Mouse (Mus musculus) limb, embryonic 14.5 days (tissue): ENCODE measurements around the gene Tmem273. TPM values are rescaled to one million over a fixed set of nuclear protein-coding genes. Genes with fewer than 3 reads are reported as not detected.

Source experiments
- ATAC-seq: fragments of 200-750 bp; cut with Nextera tagmentation; 2 replicates; pipeline ENCODE4 v1.8.0; 2017; ENCODE audit warnings: low read depth, moderate number of reproducible peaks, moderate TSS enrichment; ENCODE audit not compliant: low FRiP score
- DNase-seq: peaks from one replicate; pipeline ENCODE4 v3.0.0-alpha.2; 2015; ENCODE audit warnings: low spot score
- H3K27ac ChIP-seq: fragments of 300-500 bp; sonication (generic); replicated peaks from 2 replicates; pipeline ENCODE4 v1.5.1; 2014; ENCODE audit warnings: low read depth, mild to moderate bottlenecking, low read length, moderate library complexity, mixed read lengths
- H3K27me3 ChIP-seq: fragments of 300-500 bp; sonication (generic); 2 replicates; pipeline ENCODE4 v1.6.1; 2014; ENCODE audit warnings: low read length, mixed read lengths; ENCODE audit not compliant: control insufficient read depth, insufficient read depth
- H3K36me3 ChIP-seq: fragments of 300-500 bp; sonication (generic); 2 replicates; pipeline ENCODE4 v1.6.1; 2014; ENCODE audit warnings: mild to moderate bottlenecking, low read length, moderate library complexity, mixed read lengths; ENCODE audit not compliant: control insufficient read depth, insufficient read depth
- H3K4me1 ChIP-seq: fragments of 300-500 bp; sonication (generic); 2 replicates; pipeline ENCODE4 v1.6.1; 2014; ENCODE audit warnings: antibody characterized with exemption, low read length, mixed read lengths; ENCODE audit not compliant: control insufficient read depth, insufficient read depth
- H3K4me2 ChIP-seq: fragments of 300-500 bp; sonication (generic); replicated peaks from 2 replicates; pipeline ENCODE4 v1.6.1; 2014; ENCODE audit warnings: low read depth, mild to moderate bottlenecking, low read length, moderate library complexity; ENCODE audit not compliant: severe bottlenecking
- H3K4me3 ChIP-seq: fragments of 300-500 bp; sonication (generic); replicated peaks from 2 replicates; pipeline ENCODE4 v1.5.1; 2014; ENCODE audit warnings: low read length
- H3K9ac ChIP-seq: fragments of 300-500 bp; sonication (generic); 2 replicates; pipeline ENCODE4 v1.6.1; 2014; ENCODE audit warnings: mild to moderate bottlenecking, low read depth, low read length, moderate library complexity; ENCODE audit not compliant: severe bottlenecking
- H3K9me3 ChIP-seq: fragments of 300-500 bp; sonication (generic); 2 replicates; pipeline ENCODE4 v1.6.1; 2016; ENCODE audit warnings: low read length; ENCODE audit not compliant: control insufficient read depth
- POLR2A ChIP-seq: fragments of 200-500 bp; IDR thresholded peaks from 2 replicates; pipeline ENCODE4 v1.8.0; 2012; ENCODE audit warnings: inconsistent platforms, mild to moderate bottlenecking, moderate library complexity, borderline replicate concordance; ENCODE audit not compliant: insufficient read depth, insufficient read length; ENCODE audit errors: extremely low read depth
- WGBS: fragments of 180-500 bp; shearing (Covaris S2); extraction: QIAGEN DNeasy Blood & Tissue Kit; methylation state at CpG from one replicate; pipeline ENCODE4 v1.1.7; 2014; 5-methylcytosine and 5-hydroxymethylcytosine counted together
- polyA plus RNA-seq, 2 experiments: library from polyadenylated mRNA; depleted of rRNA in 1 of 2; stranded (reverse) in 1 of 2; unstranded in 1 of 2; fragments of >200 nt; fragmentation: Nextera tagmentation in 1 of 2; extraction: Ambion mirVana in 1 of 2; gene quantifications; 2 replicates each; pipeline versions ENCODE4 v1.2.1 to v1.2.3; 2012 to 2014

The Tmem273 gene
- polyA plus RNA-seq, 2 experiments: 2.5 to 2.6 TPM

DNA sequence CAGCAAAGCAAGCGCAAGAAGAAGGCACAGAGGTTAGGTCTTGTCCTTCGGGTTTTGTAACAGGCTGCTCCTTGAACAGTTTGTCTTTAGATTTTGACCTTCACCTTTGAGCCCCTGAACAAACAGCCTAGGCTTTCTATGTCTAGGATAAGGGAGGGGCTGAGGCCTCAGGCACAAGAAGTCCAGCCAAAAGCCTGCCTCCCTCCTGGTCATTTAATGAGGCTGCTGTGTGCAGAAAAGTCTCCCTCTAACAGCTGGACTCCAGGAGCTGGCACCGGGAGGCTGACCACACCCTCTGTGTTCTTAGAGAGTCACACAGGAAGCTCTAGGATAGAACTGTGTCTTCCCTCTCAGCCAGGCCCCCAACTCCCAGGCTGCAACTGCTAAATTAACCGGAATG lies 41.4 kb downstream of the Tmem273 start:
- Histone ChIP-seq H3K27ac (no peak overlapping the region), H3K4me3 (no peak overlapping the region), H3K4me2 (no peak overlapping the region), H3K36me3 (no peaks in the 10 kb centered on the region), H3K4me1 (peaks cover 20% of the 10 kb centered on the region), H3K27me3 (no peaks in the 10 kb centered on the region), H3K9ac (no peak overlapping the region), H3K9me3 (no peaks in the 10 kb centered on the region)
- no peak for TF ChIP-seq POLR2A
- DNase-seq (no peak), ATAC-seq (no peak)
- WGBS: 61% methylated on average over 4 of the region's 4 CpGs

DNA sequence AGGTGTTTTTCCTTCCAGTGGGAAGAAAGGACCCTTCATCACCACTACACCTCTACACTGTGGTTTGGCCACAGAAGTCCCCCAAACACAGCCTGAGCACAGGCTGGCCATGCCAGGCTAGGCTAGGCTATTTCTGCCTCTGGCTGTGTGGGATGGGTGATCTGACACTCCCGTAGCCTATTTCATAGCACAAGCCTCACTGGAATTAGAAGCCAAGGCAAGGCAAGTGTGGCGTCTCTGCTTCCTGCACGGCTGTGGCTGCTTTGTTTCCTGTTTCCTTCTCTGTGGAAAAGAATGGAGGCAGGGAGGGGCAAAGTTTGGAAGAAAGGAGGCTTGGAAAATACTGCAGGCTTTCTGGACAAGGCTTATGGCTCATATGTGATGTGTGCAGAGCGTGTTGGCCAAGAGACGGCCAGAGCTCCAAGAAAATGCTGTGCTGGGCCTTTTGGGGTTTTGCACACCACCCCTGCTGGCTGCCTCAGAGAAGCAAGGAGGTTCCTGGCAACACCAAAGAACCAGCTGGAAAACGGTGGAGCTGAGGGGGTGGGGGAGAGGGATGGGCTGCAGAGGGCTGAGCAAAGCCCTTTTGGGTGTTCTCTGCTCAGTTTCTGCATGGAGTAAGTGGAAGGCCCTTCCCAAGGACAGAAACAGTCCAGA lies 42.4 kb downstream of the Tmem273 start:
- Histone ChIP-seq H3K9me3 (no peaks in the 10 kb centered on the region), H3K4me1 (peaks cover 20% of the 10 kb centered on the region), H3K36me3 (no peaks in the 10 kb centered on the region), H3K27ac (peak overlapping the region; percentile 48), H3K9ac (no peak overlapping the region), H3K27me3 (no peaks in the 10 kb centered on the region), H3K4me2 (no peak overlapping the region), H3K4me3 (no peak overlapping the region)
- DNase-seq (peak; percentile 37), ATAC-seq (no peak)
- 38% methylated on average over 6 of the region's 6 CpGs for WGBS
- no peak for TF ChIP-seq POLR2A

DNA sequence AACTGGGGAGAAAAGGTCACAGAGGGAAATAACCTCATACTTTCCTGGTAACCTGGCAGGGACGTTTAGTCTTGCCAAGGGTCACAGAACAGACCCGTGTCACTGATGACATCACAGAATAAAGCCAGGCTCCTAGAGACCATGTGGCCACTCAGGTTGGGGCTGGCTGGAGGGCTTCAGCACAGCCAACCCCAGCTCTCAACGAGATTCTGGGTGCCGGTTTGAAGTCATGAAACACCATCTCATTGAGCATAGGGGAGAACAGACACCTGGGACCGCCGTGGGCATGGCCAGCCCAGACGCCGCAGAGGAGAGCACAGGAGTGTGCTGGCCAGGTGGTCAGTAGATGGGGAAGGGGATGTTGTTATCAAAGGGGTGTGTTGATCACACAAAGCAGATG lies 48.1 kb downstream of the Tmem273 start, which contains the start of gene Fam170b:
Fam170b (plus strand) TSS at position 116 of the 400 bp plus-strand sequence.
- H3K4me3 ChIP-seq: no peak within 1 kb of the TSS
- H3K27me3 ChIP-seq: no peaks in the 10 kb centered on the region
- H3K9ac ChIP-seq: no peak within 1 kb of the TSS
- no peaks in the 10 kb centered on the region for H3K9me3 ChIP-seq
- H3K36me3 ChIP-seq: no peaks in the 10 kb centered on the region
- no peaks in the 10 kb centered on the region for H3K4me1 ChIP-seq
- no peak within 1 kb of the TSS for H3K27ac ChIP-seq
- no peak for DNase-seq
- ATAC-seq: no peak
- no peak within 1 kb of the TSS for H3K4me2 ChIP-seq
- no peak for TF ChIP-seq POLR2A
- WGBS: 61% methylated on average over 8 of the region's 8 CpGs

DNA sequence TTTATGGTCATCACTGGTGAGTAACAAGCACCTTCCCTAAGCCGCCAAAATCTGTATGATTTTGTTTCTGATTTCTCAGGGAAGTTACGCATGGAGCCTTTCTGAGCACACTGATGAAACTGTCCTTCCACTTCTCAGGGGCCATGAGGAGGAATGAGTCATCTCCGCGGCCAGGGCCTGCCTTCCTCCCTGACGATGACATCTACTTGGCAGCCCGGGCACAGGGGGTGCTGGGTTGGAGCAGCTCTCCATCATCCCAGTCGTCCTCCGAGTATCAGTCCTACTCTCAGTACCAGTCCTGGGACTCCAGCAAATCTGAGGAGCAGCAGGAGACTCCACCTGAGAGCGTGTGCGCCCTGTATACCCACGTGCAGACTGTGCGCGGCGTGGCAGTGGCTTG lies 49.4 kb downstream of the Tmem273 start:
- Histone ChIP-seq H3K4me2 (no peak overlapping the region), H3K9me3 (no peaks in the 10 kb centered on the region), H3K27me3 (no peaks in the 10 kb centered on the region), H3K36me3 (no peaks in the 10 kb centered on the region), H3K27ac (no peak overlapping the region), H3K4me1 (no peaks in the 10 kb centered on the region), H3K9ac (no peak overlapping the region), H3K4me3 (no peak overlapping the region)
- ATAC-seq: no peak
- DNase-seq: no peak
- no peak for TF ChIP-seq POLR2A
- 83% methylated on average over 14 of the region's 14 CpGs for WGBS

DNA sequence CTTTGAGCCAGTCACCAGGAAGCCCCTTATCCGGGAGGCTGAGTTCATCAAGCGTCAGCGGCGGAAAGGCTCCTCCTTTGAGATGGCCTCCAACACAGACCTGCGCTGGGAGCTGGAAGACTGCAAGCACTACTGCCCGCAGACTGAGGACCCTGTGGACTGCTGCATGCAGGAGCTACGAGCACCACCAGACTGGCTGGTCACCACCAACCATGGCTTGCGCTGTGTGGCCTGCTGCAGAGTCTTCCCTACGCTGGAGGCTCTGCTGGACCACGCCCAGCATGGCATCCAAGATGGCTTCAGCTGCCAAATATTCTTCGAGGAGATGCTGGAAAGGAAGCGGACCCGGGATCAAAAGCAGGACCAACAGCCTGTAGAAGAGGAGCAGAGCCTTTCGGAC lies 49.8 kb downstream of the Tmem273 start:
- no peak overlapping the region for H3K9ac ChIP-seq
- DNase-seq (no peak), ATAC-seq (no peak)
- no peaks in the 10 kb centered on the region for H3K27me3 ChIP-seq
- H3K36me3 ChIP-seq: no peaks in the 10 kb centered on the region
- TF ChIP-seq POLR2A: no peak
- H3K4me1 ChIP-seq: no peaks in the 10 kb centered on the region
- H3K4me3 ChIP-seq: no peak overlapping the region
- no peak overlapping the region for H3K27ac ChIP-seq
- no peaks in the 10 kb centered on the region for H3K9me3 ChIP-seq
- 89% methylated on average over 14 of the region's 14 CpGs for WGBS
- no peak overlapping the region for H3K4me2 ChIP-seq
